Mouse (Mus musculus): ENCODE measurements around the gene Smchd1. TPM values are rescaled to one million over a fixed set of nuclear protein-coding genes. Genes with fewer than 3 reads are reported as not detected.
"Not testable (repeated sequence)": the region's sequence is repeated elsewhere in the genome, so short reads cannot be mapped to it uniquely, and the experiment has no call there.

The Smchd1 gene
- total and polyA plus RNA-seq, 2 experiments from 2014 or later = 33.9 to 42.2 TPM

DNA sequence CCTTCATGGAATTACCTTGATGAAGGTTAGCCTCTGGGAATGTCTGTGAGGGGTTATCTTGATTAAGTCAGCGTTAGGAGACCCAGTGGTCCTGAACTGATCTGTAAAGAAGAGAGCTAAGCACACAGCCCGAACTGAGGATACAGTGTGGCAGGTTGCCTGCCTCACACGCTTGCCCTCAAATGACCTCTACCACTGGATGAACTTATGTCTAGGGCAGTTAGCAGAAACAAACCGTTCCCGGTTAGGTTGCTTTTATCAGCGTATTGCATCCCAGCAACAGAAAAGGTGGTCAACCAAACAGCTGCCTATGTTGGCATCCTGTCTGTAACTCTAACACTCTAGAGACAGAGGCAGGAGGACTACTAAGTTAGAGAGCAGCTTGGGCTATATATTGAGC, 30.0 kb downstream of the Smchd1 start:
- DNase-seq (ENCODE audit: low spot score) = no peak
- H3K4me1 ChIP-seq (ENCODE audit: insufficient read depth, low read length) = no peaks in the 10 kb centered on the region
- 98% methylated on average over 6 of the region's 6 CpGs for WGBS

DNA sequence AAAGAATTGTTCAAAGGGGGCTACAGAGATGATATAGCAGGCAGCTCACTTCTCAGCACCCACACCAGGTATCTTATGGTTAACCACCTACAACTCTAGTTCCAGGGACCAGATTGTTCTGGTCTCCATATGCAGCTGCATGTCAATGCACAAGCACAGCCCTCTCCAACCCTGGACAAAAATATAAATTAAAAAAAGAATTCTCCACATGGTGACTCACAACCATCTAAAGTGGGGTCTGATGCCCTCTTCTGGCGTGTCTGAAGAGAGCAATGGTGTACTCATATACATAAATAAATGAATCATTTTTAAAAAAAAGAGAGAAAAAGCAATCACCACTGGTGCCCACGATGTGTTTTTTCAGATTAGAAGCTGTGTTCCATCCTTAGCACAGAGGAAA, 30.4 kb downstream of the Smchd1 start:
- TF ChIP-seq CTCF (IDR thresholded peaks at IDR 0.05; ENCODE audit: low read depth) = 0 out of 2 replicates have a peak, but pooled peaks have one; percentile 5
- H3K4me1 ChIP-seq (ENCODE audit: insufficient read depth, low read length) = no peaks in the 10 kb centered on the region
- WGBS = 90% methylated on average over 2 of the region's 2 CpGs

More for the DNA sequence above, 30.0 kb downstream of the Smchd1 start:
- H3K27ac ChIP-seq = no peak overlapping the region
- no peak overlapping the region for H3K4me3 ChIP-seq (ENCODE audit: low read length)
- H3K36me3 ChIP-seq (ENCODE audit: insufficient read depth, low read length) = peaks cover 11% of the 10 kb centered on the region; the same call in 1 of the 2 replicates
- H3K9ac ChIP-seq (replicated peaks; ENCODE audit: low read length) = no peak overlapping the region
- no peak for TF ChIP-seq CTCF (IDR thresholded peaks at IDR 0.05; ENCODE audit: low read depth)
- no peak for ATAC-seq
- H3K27me3 ChIP-seq (ENCODE audit: insufficient read depth, low read length) = no peaks in the 10 kb centered on the region
- H3K4me2 ChIP-seq (ENCODE audit: low read depth, low read length) = no peak overlapping the region
- H3K9me3 ChIP-seq (ENCODE audit: low read length) = no peaks in the 10 kb centered on the region

DNA sequence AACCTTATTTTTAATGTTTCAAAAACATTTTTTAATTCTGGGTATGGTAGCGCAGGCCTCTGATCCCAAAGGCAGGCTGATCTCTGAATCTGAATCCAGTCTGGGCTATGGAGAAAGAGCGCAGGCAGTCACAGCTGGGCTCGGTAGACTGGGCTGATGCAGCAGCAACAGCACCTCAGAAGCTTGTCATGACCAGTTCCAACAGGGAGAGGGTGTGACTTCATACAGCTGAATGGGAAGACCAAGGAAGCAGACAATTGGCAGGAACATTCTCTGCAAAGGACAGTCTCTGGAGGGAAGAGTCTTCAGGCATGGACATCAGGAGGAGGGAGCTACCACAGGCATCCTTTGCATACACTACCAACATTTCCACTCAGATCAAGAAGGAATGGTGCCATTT, 31.0 kb downstream of the Smchd1 start:
- Histone ChIP-seq H3K4me3 (ENCODE audit: low read length) (no peak overlapping the region), H3K27me3 (ENCODE audit: insufficient read depth, low read length) (no peaks in the 10 kb centered on the region), H3K9me3 (ENCODE audit: low read length) (no peaks in the 10 kb centered on the region), H3K4me1 (ENCODE audit: insufficient read depth, low read length) (no peaks in the 10 kb centered on the region), H3K27ac (no peak overlapping the region), H3K4me2 (ENCODE audit: low read depth, low read length) (no peak overlapping the region), H3K36me3 (ENCODE audit: insufficient read depth, low read length) (peaks cover 11% of the 10 kb centered on the region; the same call in 1 of the 2 replicates), H3K9ac (replicated peaks; ENCODE audit: low read length) (no peak overlapping the region)
- ATAC-seq (no peak), DNase-seq (ENCODE audit: low spot score) (no peak)
- no peak for TF ChIP-seq CTCF (IDR thresholded peaks at IDR 0.05; ENCODE audit: low read depth)
- 95% methylated on average over 3 of the region's 3 CpGs for WGBS

More for the DNA sequence above, 30.4 kb downstream of the Smchd1 start:
- no peak overlapping the region for H3K4me3 ChIP-seq (ENCODE audit: low read length)
- DNase-seq (ENCODE audit: low spot score) (no peak), ATAC-seq (no peak)
- H3K9me3 ChIP-seq (ENCODE audit: low read length) = no peaks in the 10 kb centered on the region
- no peak overlapping the region for H3K27ac ChIP-seq
- no peak overlapping the region for H3K4me2 ChIP-seq (ENCODE audit: low read depth, low read length)
- no peaks in the 10 kb centered on the region for H3K27me3 ChIP-seq (ENCODE audit: insufficient read depth, low read length)
- no peak overlapping the region for H3K9ac ChIP-seq (replicated peaks; ENCODE audit: low read length)
- peaks cover 11% of the 10 kb centered on the region; the same call in 1 of the 2 replicates for H3K36me3 ChIP-seq (ENCODE audit: insufficient read depth, low read length)

DNA sequence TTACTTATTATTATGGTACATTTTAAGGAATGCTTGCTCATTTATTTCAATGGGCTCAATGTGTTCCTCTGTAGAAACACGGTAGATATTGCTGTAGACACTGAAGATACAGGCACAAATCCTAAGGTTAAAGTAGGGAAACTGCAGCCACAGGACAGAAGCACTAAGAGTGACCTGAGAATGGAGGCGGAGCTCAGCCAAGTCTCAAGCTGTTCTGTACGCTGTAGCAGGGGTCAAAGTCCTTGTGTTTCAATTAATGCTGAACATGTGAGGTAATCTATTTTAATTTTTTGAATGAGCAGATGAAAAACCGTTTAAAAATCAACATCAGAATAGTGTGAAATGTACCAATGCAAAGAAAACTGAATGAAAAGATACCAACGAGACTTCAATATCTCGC, 31.9 kb downstream of the Smchd1 start:
- H3K27me3 ChIP-seq (ENCODE audit: insufficient read depth, low read length) = no peaks in the 10 kb centered on the region
- H3K4me3 ChIP-seq (ENCODE audit: low read length) = no peak overlapping the region
- DNase-seq (ENCODE audit: low spot score) (no peak), ATAC-seq (no peak)
- no peaks in the 10 kb centered on the region for H3K9me3 ChIP-seq (ENCODE audit: low read length)
- no peak for TF ChIP-seq CTCF (IDR thresholded peaks at IDR 0.05; ENCODE audit: low read depth)
- H3K9ac ChIP-seq (replicated peaks; ENCODE audit: low read length) = no peak overlapping the region
- no peaks in the 10 kb centered on the region for H3K4me1 ChIP-seq (ENCODE audit: insufficient read depth, low read length)
- no peak overlapping the region for H3K4me2 ChIP-seq (ENCODE audit: low read depth, low read length)
- WGBS = 88% methylated on average over 6 of the region's 6 CpGs
- H3K36me3 ChIP-seq (ENCODE audit: insufficient read depth, low read length) = peaks cover 11% of the 10 kb centered on the region; the same call in 1 of the 2 replicates
- no peak overlapping the region for H3K27ac ChIP-seq

DNA sequence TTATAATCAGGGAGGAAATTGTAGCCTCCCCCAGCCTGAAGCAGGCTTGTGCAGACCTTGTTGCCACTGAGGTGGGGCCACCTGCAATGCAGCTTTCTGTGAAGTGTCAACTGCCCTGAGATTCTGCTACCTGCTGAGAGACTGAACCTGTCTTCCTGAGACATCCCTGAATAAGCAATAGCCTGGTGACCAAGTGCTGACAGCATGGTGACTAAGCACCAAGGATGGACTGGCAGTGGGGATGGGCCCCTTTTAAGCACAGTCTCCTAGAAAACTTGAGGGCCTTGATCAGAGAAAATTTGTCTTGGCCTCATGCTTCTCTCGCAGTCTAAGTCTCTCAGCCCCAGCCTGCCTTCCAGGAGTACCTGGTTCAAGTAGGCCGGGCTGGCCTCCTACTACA, 52.6 kb downstream of the Smchd1 start:
- H3K36me3 ChIP-seq (ENCODE audit: insufficient read depth, low read length) = peaks cover 33% of the 10 kb centered on the region
- 96% methylated on average over 2 of the region's 2 CpGs for WGBS
- DNase-seq (ENCODE audit: low spot score); H3K27me3 ChIP-seq (ENCODE audit: insufficient read depth, low read length); H3K9ac ChIP-seq (replicated peaks; ENCODE audit: low read length); H3K9me3 ChIP-seq (ENCODE audit: low read length); H3K27ac ChIP-seq; ATAC-seq; H3K4me2 ChIP-seq (ENCODE audit: low read depth, low read length); H3K4me3 ChIP-seq (ENCODE audit: low read length); H3K4me1 ChIP-seq (ENCODE audit: insufficient read depth, low read length): not testable (repeated sequence)

DNA sequence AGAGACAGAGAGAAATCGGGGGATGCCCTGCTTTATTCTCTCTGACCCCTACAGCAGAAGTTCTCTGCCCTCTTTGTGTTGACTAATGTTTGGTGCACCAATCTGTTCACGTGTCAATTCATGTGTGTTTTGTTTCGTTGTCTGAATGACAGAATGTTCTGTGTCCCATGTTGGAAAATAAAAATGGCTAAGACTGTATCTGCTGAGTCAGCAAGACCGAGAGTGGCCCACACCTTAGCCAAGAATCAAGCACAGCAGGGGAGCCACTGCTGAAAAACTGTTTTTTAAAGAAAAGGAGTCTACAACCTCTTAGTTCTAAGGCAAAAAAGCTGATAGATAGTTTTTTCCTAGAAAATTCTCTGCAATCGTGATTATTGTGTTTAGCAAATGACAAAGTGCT, 55.7 kb downstream of the Smchd1 start:
- H3K4me1 ChIP-seq (ENCODE audit: insufficient read depth, low read length); H3K4me2 ChIP-seq (ENCODE audit: low read depth, low read length); H3K4me3 ChIP-seq (ENCODE audit: low read length); H3K9ac ChIP-seq (replicated peaks; ENCODE audit: low read length); DNase-seq (ENCODE audit: low spot score); H3K27ac ChIP-seq; H3K9me3 ChIP-seq (ENCODE audit: low read length); H3K27me3 ChIP-seq (ENCODE audit: insufficient read depth, low read length); ATAC-seq: not testable (repeated sequence)
- H3K36me3 ChIP-seq (ENCODE audit: insufficient read depth, low read length) = peaks cover 32% of the 10 kb centered on the region
- WGBS = 75% methylated on average over 5 of the region's 5 CpGs

DNA sequence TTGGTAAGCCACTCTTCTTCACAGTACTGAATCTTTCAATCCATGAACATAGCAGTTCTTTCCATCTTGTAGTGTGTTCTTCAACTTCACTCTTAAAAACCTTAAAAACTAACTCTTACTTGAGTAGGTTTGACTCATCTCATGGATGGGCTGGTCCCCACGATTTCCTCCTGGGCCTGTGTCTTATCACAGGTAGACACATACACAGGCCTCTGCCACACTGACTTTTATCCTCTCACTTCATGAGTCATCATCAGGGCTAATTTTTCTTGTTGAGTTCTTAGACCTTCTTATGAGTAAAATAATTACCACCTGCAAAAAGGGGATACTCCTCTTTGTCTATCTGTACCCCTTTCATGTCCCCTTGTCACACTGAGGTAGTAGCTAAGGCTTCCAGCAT, 58.1 kb downstream of the Smchd1 start:
- Histone ChIP-seq H3K4me1 (ENCODE audit: insufficient read depth, low read length) (no peaks in the 10 kb centered on the region), H3K4me3 (ENCODE audit: low read length) (no peak overlapping the region), H3K9me3 (ENCODE audit: low read length) (peaks cover 4% of the 10 kb centered on the region; the same call in 1 of the 2 replicates), H3K4me2 (ENCODE audit: low read depth, low read length) (no peak overlapping the region), H3K27ac (no peak overlapping the region), H3K36me3 (ENCODE audit: insufficient read depth, low read length) (peaks cover 20% of the 10 kb centered on the region), H3K27me3 (ENCODE audit: insufficient read depth, low read length) (no peaks in the 10 kb centered on the region), H3K9ac (replicated peaks; ENCODE audit: low read length) (no peak overlapping the region)
- WGBS = 92% methylated on average over 1 of the region's 1 CpGs
- ATAC-seq (no peak), DNase-seq (ENCODE audit: low spot score) (no peak)
- no peak for TF ChIP-seq CTCF (IDR thresholded peaks at IDR 0.05; ENCODE audit: low read depth)
